Mouse (Mus musculus) layer of hippocampus, adult 8-10 months (tissue): ENCODE measurements around the gene Foxs1. TPM values are rescaled to one million over a fixed set of nuclear protein-coding genes. Genes with fewer than 3 reads are reported as not detected.

ENCODE experiments used
- DNase-seq, 2 experiments: peaks; one replicate each; pipeline ENCODE4 v3.0.0; 2022; ENCODE audit warnings: low spot score in 2 of 2
- total RNA-seq, 4 experiments: library from RNA; stranded (reverse); gene quantifications; 2 replicates each; pipeline ENCODE4 v1.2.4; 2022

The Foxs1 gene
- total RNA-seq, 4 experiments from 2014 or later, result 0.50 to 0.96 (median 0.78) TPM

DNA sequence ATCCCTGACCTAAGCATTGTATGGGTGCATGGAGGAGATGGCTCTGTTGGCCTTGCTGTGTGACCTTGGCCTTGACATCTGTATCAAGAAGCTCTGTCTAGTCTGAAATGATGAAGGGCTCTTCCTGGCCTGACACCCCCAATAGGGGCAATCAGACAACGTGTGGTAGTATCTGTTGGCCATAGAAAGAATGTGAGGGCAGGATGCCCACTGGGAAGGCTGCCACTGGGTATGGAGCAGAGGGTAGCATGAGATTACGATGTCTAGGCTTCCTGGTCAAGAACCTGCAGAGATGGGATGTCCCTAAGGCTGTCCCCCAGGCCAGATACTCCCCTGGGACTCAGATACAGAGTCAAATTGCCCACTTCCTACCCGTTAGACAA is 4.0 kb downstream of the Foxs1 start:
- no peak for DNase-seq

DNA sequence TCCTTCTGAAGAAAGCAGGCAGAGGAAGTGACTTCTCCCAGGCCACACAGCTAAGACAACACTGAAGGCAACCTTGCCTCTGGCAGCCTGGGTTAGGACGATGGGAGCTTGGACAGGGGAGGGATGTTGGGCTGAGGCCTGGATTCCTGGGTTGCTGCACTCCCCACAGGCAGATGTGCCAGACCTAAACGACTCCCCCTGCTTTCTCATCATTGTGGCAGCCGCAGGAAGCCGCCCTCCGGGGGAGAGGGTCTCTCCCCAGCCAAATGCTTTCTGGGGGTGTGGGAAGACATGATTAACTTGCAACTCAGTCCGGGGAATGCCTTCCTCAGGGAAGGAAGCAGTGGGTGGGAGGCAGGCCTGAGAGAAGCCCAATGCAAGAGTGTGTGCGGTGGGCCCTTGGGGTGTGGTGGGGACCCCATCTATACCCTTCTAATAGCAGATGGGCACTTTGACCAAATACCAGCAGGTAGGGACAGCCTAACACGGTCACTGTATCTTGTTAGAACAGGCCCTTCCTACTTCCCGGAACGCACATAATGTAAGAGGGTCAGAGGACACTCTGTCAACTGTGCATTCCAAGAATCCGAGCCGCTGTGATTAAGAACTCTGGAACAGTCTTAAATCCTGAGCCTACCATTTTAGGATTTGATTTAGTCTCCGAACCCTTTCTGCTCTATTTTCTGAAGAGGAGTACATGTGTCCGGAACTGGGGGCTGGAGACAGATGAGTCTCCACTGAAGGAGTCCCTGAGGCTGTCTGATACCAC is 4.6 kb downstream of the Foxs1 start:
- no peak for DNase-seq

GRCm38 (mm10) chr2:152927371-152927770 is 5.6 kb downstream of the Foxs1 start:
- DNase-seq, result no peak

DNA sequence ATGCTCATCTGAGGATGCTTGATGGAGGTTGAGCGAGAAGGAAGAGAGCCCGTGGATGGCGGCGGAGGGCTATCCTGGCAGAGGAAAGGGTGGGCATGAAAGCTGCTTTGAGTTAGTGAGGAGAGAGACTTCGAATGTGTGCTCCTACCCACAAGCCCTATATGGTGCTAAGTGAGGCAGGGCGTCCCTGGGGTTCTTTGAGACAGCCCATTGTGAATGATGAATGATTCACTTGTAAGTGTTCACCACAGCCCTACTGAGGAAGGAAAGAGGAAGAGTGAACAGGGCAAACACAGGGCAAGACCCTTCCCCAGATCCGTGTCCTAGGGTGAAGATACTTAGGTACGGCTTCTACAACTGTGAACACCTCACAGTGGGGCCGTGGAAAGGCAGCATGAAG is 6.1 kb downstream of the Foxs1 start:
- no peak for DNase-seq

GRCm38 (mm10) chr2:152925189-152925872 is 7.7 kb downstream of the Foxs1 start:
- DNase-seq, result no peak

DNA sequence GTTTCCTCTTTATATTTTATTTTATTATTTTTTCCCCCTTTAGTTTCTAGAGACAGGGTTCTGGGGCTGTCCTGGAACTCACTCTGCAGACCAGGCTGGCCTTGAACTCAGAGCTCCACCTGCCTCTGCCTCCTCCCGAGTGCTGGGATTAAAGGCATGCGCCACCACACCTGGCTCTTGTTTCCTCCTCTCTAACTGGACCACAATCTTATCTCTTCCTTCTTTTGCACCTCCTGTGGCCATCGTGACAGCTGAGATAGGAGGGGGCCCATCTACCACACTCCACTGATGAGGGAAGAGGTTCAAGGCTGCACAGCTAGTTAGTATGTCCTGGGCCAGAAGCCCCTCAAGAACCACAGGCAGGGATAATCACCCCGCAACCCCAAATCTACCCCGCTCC is 8.5 kb downstream of the Foxs1 start:
- no peak for DNase-seq

- no peak for DNase-seq
These were observed 8.9 kb downstream of the Foxs1 start for GRCm38 (mm10) chr2:152924128-152924527.

- no peak for DNase-seq
These were observed 9.4 kb downstream of the Foxs1 start for GRCm38 (mm10) chr2:152923621-152924020.

DNA sequence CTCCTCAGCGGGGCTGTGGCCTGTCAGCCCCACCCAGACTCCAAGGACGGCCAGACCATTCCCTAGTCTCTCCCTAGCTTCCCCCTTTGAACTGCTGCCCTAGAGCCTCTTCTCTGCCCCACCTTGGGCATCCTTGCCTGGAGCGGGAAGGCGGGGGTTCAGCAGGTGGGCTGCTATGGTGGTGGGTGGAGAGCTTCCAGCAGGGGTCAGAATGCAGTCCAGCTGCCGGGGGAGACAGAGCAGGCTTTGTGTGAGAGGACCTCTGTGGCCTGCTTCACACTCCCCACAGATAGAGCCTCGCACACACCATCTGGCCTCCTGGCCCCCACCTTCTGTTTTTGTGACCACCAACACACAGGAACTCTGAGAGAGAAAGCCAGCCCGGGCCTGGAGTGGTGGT is 10.6 kb downstream of the Foxs1 start:
- no peak for DNase-seq

GRCm38 (mm10) chr2:152917671-152918070 is 15.3 kb downstream of the Foxs1 start:
- no peak for DNase-seq

DNA sequence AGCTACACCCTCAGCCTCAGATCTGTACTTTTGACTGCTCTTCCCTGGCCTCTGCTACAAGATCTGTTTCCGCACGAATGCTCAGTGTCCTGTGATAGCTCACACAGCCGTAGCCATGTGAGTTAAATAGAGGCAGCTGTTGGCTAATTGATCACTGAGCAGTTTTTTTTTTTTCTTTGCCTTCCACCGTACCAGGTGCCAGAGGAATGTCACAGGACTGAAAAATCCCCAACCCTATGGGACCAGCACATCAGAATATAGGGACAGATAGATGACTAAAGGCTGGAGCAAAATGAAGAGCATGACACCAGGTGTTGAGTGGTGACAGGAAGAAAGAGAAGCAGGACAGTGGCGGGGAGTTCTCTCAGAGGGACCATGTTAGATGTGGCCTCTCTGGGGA is 16.9 kb downstream of the Foxs1 start:
- no peak for DNase-seq

GRCm38 (mm10) chr2:152915453-152915852 is 17.6 kb downstream of the Foxs1 start:
- DNase-seq, result no peak

DNA sequence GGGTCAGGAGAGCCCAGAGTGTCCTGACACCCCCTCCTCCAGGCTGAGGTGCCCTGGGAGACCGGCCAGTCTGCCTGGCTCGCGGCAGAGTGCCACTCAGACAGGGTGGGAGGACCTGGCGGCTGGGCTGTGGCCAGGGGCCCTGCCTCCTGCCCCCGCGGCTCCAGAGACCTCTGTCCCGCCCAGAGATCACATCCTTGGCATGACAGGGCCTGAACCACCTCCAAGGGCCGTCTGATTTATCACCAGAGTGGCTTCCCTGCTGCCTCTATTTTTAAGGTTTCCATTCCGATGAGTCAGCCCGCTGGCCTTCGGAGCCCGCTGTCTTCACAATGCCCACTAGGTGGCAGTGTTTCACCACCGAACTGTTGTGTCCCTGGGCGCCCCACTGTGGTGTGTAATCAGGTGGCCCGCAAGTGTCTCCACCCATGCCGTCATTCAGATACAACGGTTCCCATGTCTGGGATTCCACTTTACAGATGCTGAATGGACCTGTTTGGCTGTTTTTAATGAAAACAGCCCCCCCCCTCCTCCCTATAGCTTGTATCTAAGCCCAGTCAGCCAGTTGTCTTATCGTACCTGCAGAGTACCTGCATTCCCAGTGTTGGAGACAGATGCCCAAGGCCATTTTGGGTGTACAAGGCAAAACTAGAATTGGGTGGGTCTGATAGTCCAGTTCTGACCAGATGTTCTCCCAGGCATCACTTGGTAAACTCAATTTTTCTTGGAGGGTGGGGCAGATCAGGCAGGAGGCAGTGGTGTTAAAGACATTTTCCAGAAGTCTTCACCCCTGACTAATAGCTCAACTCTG is 18.5 kb downstream of the Foxs1 start:
- peak; percentile 75 to 89 for DNase-seq

DNA sequence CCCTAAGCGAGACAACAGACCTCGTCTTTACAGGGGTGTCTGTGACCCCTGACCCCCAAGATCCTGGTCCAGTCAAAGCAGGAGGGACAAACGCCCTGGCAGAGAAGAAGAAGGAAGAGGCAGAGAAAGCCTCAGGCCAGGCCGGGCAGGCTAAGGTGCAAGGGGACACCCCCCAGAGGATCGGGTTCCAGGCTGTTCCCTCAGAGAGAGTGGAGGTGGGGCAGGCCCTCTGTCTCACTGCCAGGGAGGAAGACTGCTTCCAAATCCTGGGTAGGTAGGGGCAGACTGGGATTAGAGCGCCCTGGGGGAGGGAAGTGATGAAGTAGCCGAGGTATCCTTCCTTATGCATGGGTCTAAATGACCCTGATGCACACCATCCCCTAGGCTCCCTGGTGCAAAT is 19.5 kb downstream of the Foxs1 start:
- DNase-seq, result no peak

DNA sequence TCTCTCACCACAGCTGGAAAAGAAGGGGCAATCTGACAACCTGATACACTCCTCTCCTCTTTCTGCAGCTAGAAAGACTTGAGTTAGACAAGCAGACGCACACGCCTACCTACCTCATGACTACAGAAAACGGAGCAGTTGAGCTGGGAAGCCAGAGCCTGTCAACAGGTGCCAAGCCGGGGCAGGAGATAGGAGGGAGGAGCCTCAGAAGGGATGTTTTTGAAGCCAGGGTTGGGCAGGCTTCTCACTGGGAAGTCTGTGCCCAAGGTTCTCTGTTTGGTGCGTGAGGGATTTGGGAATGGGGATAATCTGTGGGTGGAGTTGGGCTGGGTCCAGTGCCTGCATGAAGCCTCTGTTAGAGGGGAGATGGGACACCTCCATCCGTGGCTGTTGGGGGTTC is 21.6 kb downstream of the Foxs1 start:
- DNase-seq, result no peak

DNA sequence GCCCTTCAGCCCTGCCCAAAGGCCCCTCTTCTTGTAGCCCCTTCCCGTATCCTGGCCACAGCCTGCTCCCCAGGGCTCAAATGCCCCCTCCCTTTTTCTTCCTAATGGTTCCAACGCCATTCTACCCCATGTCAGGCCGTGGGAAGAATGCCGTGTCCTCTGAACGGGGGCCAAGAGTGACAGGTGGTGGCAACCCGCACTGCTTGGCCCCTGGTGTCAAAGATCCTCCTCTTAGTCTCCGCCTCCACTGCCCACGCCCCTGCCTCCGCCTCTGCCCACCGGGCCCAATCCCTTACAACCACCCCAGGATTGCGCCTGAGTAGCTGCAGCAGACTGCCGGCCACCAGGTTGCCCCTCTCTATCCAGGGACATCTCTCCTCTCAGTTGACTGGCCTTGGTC is 22.0 kb downstream of the Foxs1 start, which contains the start of gene Mylk2:
Gene Mylk2, plus strand, starts transcription at position 322 of the 400 bp plus-strand sequence.
- no peak for DNase-seq

GRCm38 (mm10) chr2:152909848-152910247 is 23.2 kb downstream of the Foxs1 start:
- DNase-seq, result no peak

DNA sequence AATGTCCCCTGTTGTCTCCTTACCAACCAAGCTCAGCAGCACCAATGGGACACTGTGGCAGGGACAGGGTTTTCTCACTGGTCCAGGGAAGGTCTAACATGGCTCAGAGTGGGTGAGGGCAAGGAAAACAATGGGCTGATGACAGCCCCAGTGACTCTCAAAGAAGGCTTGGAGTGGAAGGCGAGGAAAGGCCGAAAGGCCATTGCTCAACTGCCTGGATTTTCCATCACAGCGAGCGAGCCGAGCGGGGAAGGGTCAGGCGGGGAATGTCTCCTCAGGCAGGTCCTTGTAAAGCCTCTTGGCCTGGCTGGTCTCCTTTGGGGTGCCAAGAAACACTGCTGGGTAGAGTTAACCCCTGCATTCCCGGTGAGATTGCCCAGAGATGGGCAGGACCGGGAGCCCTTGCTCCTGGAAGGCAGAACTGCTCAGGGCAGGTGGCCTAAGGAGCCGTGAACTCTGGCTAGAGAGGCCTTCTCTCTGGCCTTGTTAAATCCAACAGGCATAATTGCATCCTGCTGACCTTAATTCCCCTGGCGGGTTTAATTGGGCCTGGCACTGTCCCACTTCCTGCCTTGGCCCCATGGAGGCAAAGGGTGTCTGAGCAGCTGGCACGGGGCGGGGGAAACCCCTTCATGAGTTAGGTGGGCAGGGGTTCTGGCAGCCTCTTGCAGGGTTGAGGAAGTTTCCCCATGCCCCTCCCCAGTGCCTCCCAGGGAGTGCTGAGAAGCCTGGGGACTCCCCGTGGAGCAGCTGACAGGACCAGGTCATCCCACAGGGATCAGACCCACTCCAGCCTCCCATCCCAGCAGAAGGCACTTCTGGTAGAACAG is 25.7 kb downstream of the Foxs1 start:
- no peak for DNase-seq

GRCm38 (mm10) chr2:152906274-152907037 is 26.6 kb downstream of the Foxs1 start:
- no peak for DNase-seq

GRCm38 (mm10) chr2:152905036-152905829 is 27.8 kb downstream of the Foxs1 start:
- DNase-seq, result no peak
